Mouse (Mus musculus): ENCODE measurements at regions not wholly inside any gene's neighbourhood (a gene's known extent, or its start where the extent isn't known, plus 50 kb on each side); places are given as distances from the start of the nearest gene placed in this dataset.

GRCm38 (mm10) chr5:119136916-119137315 lies 533.6 kb upstream of the Tbx3 start:
- ATAC-seq (replicated peaks; ENCODE audit: poor library complexity, severe bottlenecking) = no peak

- no peak for ATAC-seq (replicated peaks; ENCODE audit: poor library complexity, severe bottlenecking)
Observed at GRCm38 (mm10) chr5:119137409-119137808, 533.1 kb upstream of the Tbx3 start.

- no peak for ATAC-seq (replicated peaks; ENCODE audit: poor library complexity, severe bottlenecking)
Observed at GRCm38 (mm10) chr5:119137821-119138221, 532.6 kb upstream of the Tbx3 start.

- no peak for ATAC-seq (replicated peaks; ENCODE audit: poor library complexity, severe bottlenecking)
Observed at GRCm38 (mm10) chr5:119138293-119138692, 532.2 kb upstream of the Tbx3 start.

- no peak for ATAC-seq (replicated peaks; ENCODE audit: poor library complexity, severe bottlenecking)
Observed at GRCm38 (mm10) chr5:119139336-119139735, 531.1 kb upstream of the Tbx3 start.

GRCm38 (mm10) chr5:119139816-119140215 lies 530.7 kb upstream of the Tbx3 start:
- no peak for ATAC-seq (replicated peaks; ENCODE audit: poor library complexity, severe bottlenecking)

- ATAC-seq (replicated peaks; ENCODE audit: poor library complexity, severe bottlenecking) = no peak
Observed at GRCm38 (mm10) chr5:119143411-119143810, 527.1 kb upstream of the Tbx3 start.

- no peak for ATAC-seq (replicated peaks; ENCODE audit: poor library complexity, severe bottlenecking)
Observed at GRCm38 (mm10) chr5:119149389-119150185, 520.9 kb upstream of the Tbx3 start.

- ATAC-seq (replicated peaks; ENCODE audit: poor library complexity, severe bottlenecking) = no peak
Observed at GRCm38 (mm10) chr5:119153086-119153485, 517.4 kb upstream of the Tbx3 start.

GRCm38 (mm10) chr5:119156638-119157037 lies 513.8 kb upstream of the Tbx3 start:
- ATAC-seq (replicated peaks; ENCODE audit: poor library complexity, severe bottlenecking) = no peak

GRCm38 (mm10) chr5:119158171-119158570 lies 512.3 kb upstream of the Tbx3 start:
- no peak for ATAC-seq (replicated peaks; ENCODE audit: poor library complexity, severe bottlenecking)

GRCm38 (mm10) chr5:119162132-119162675 lies 508.3 kb upstream of the Tbx3 start:
- no peak for ATAC-seq (replicated peaks; ENCODE audit: poor library complexity, severe bottlenecking)

GRCm38 (mm10) chr5:119167718-119168117 lies 502.8 kb upstream of the Tbx3 start:
- no peak for ATAC-seq (replicated peaks; ENCODE audit: poor library complexity, severe bottlenecking)

- no peak for ATAC-seq (replicated peaks; ENCODE audit: poor library complexity, severe bottlenecking)
Observed at GRCm38 (mm10) chr5:119169274-119169673, 501.2 kb upstream of the Tbx3 start.

- ATAC-seq (replicated peaks; ENCODE audit: poor library complexity, severe bottlenecking) = no peak
Observed at GRCm38 (mm10) chr5:119171626-119172025, 498.8 kb upstream of the Tbx3 start.

GRCm38 (mm10) chr5:119178805-119179204 lies 491.7 kb upstream of the Tbx3 start:
- no peak for ATAC-seq (replicated peaks; ENCODE audit: poor library complexity, severe bottlenecking)

- no peak for ATAC-seq (replicated peaks; ENCODE audit: poor library complexity, severe bottlenecking)
Observed at GRCm38 (mm10) chr5:119183545-119184047, 486.9 kb upstream of the Tbx3 start.

GRCm38 (mm10) chr5:119186611-119187010 lies 483.9 kb upstream of the Tbx3 start:
- no peak for ATAC-seq (replicated peaks; ENCODE audit: poor library complexity, severe bottlenecking)

GRCm38 (mm10) chr5:119188476-119188875 lies 482.0 kb upstream of the Tbx3 start:
- ATAC-seq (replicated peaks; ENCODE audit: poor library complexity, severe bottlenecking) = no peak

GRCm38 (mm10) chr5:119193699-119194681 lies 476.5 kb upstream of the Tbx3 start:
- no peak for ATAC-seq (replicated peaks; ENCODE audit: poor library complexity, severe bottlenecking)

- ATAC-seq (replicated peaks; ENCODE audit: poor library complexity, severe bottlenecking) = no peak
Observed at GRCm38 (mm10) chr5:119199906-119200305, 470.6 kb upstream of the Tbx3 start.
